Mouse (Mus musculus): ENCODE results near the gene Hspa4.
"Not testable (repeated sequence)": the region's sequence is repeated elsewhere in the genome, so short reads cannot be mapped to it uniquely, and the experiment has no call there.

Gene Hspa4

GRCm38 (mm10) chr11:53307558-53308065, 7.4 kb upstream of the Hspa4 start:
- no peak for DNase-seq (ENCODE audit: low spot score)

- DNase-seq (ENCODE audit: low spot score): no peak
Observed at GRCm38 (mm10) chr11:53306965-53307364, 6.7 kb upstream of the Hspa4 start.

- no peak for DNase-seq (ENCODE audit: low spot score)
Observed at GRCm38 (mm10) chr11:53304044-53304840, 4.0 kb upstream of the Hspa4 start.

GRCm38 (mm10) chr11:53301167-53301515, 884 bp upstream of the Hspa4 start:
- no peak for DNase-seq (ENCODE audit: low spot score)

- DNase-seq (ENCODE audit: low spot score): peak; percentile 74
Observed at GRCm38 (mm10) chr11:53299551-53300329, 517 bp downstream of the Hspa4 start.

- DNase-seq (ENCODE audit: low spot score): no peak
Observed at GRCm38 (mm10) chr11:53297947-53298860, 2.1 kb downstream of the Hspa4 start.

GRCm38 (mm10) chr11:53296880-53297279, 3.4 kb downstream of the Hspa4 start:
- no peak for DNase-seq (ENCODE audit: low spot score)

- DNase-seq (ENCODE audit: low spot score): no peak
Observed at GRCm38 (mm10) chr11:53294441-53294840, 5.8 kb downstream of the Hspa4 start.

GRCm38 (mm10) chr11:53290871-53291270, 9.4 kb downstream of the Hspa4 start:
- DNase-seq (ENCODE audit: low spot score): no peak

- DNase-seq (ENCODE audit: low spot score): not testable (repeated sequence)
Observed at GRCm38 (mm10) chr11:53290187-53290586, 10.1 kb downstream of the Hspa4 start.

GRCm38 (mm10) chr11:53285885-53286284, 14.4 kb downstream of the Hspa4 start:
- no peak for DNase-seq (ENCODE audit: low spot score)

- DNase-seq (ENCODE audit: low spot score): no peak
Observed at GRCm38 (mm10) chr11:53278411-53278810, 21.8 kb downstream of the Hspa4 start.

GRCm38 (mm10) chr11:53275358-53275757, 24.9 kb downstream of the Hspa4 start:
- DNase-seq (ENCODE audit: low spot score): no peak

- no peak for DNase-seq (ENCODE audit: low spot score)
Observed at GRCm38 (mm10) chr11:53273313-53273712, 26.9 kb downstream of the Hspa4 start.

- DNase-seq (ENCODE audit: low spot score): no peak
Observed at GRCm38 (mm10) chr11:53269596-53269995, 30.7 kb downstream of the Hspa4 start.

GRCm38 (mm10) chr11:53260556-53260955, 39.7 kb downstream of the Hspa4 start:
- no peak for DNase-seq (ENCODE audit: low spot score)

GRCm38 (mm10) chr11:53260056-53260455, 40.2 kb downstream of the Hspa4 start:
- no peak for DNase-seq (ENCODE audit: low spot score)

- DNase-seq (ENCODE audit: low spot score): no peak
Observed at GRCm38 (mm10) chr11:53259047-53259632, 41.1 kb downstream of the Hspa4 start.

- DNase-seq (ENCODE audit: low spot score): no peak
Observed at GRCm38 (mm10) chr11:53256914-53257313, 43.3 kb downstream of the Hspa4 start.

- DNase-seq (ENCODE audit: low spot score): no peak
Observed at GRCm38 (mm10) chr11:53254926-53255325, 45.3 kb downstream of the Hspa4 start.

GRCm38 (mm10) chr11:53254428-53254827, 45.8 kb downstream of the Hspa4 start:
- no peak for DNase-seq (ENCODE audit: low spot score)

Measured in yolk sac, embryonic 10.5 days (tissue).